Mouse (Mus musculus): Measurements from ENCODE around the gene Lpin2.

Gene Lpin2

GRCm38 (mm10) chr17:71260658-71261057 is 78.3 kb downstream of the Lpin2 start:
- no peak for DNase-seq (ENCODE audit: low read depth, low spot score)

GRCm38 (mm10) chr17:71263136-71263535 is 80.8 kb downstream of the Lpin2 start:
- DNase-seq (ENCODE audit: low read depth, low spot score): no peak

GRCm38 (mm10) chr17:71264739-71265138 is 82.4 kb downstream of the Lpin2 start:
- no peak for DNase-seq (ENCODE audit: low read depth, low spot score)

- no peak for DNase-seq (ENCODE audit: low read depth, low spot score)
Observed at GRCm38 (mm10) chr17:71265336-71266051, 83.1 kb downstream of the Lpin2 start.

- no peak for DNase-seq (ENCODE audit: low read depth, low spot score)
Observed at GRCm38 (mm10) chr17:71267374-71267773, 85.0 kb downstream of the Lpin2 start.

GRCm38 (mm10) chr17:71268152-71268551 is 85.8 kb downstream of the Lpin2 start:
- no peak for DNase-seq (ENCODE audit: low read depth, low spot score)

- no peak for DNase-seq (ENCODE audit: low read depth, low spot score)
Observed at GRCm38 (mm10) chr17:71268599-71268998, 86.2 kb downstream of the Lpin2 start.

- DNase-seq (ENCODE audit: low read depth, low spot score): no peak
Observed at GRCm38 (mm10) chr17:71273901-71274300, 91.5 kb downstream of the Lpin2 start.

- DNase-seq (ENCODE audit: low read depth, low spot score): no peak
Observed at GRCm38 (mm10) chr17:71276771-71277170, 94.4 kb downstream of the Lpin2 start.

- no peak for DNase-seq (ENCODE audit: low read depth, low spot score)
Observed at GRCm38 (mm10) chr17:71277701-71278491, 95.5 kb downstream of the Lpin2 start.

GRCm38 (mm10) chr17:71282716-71283115 is 100.4 kb downstream of the Lpin2 start:
- DNase-seq (ENCODE audit: low read depth, low spot score): no peak

GRCm38 (mm10) chr17:71283237-71283636 is 100.9 kb downstream of the Lpin2 start:
- DNase-seq (ENCODE audit: low read depth, low spot score): no peak

- DNase-seq (ENCODE audit: low read depth, low spot score): no peak
Observed at GRCm38 (mm10) chr17:71284890-71285289, 102.5 kb downstream of the Lpin2 start.

GRCm38 (mm10) chr17:71285929-71286328 is 103.6 kb downstream of the Lpin2 start:
- DNase-seq (ENCODE audit: low read depth, low spot score): no peak

- no peak for DNase-seq (ENCODE audit: low read depth, low spot score)
Observed at GRCm38 (mm10) chr17:71287586-71287985, 105.2 kb downstream of the Lpin2 start.

GRCm38 (mm10) chr17:71288145-71288758 is 105.9 kb downstream of the Lpin2 start:
- no peak for DNase-seq (ENCODE audit: low read depth, low spot score)

GRCm38 (mm10) chr17:71288808-71289548 is 106.6 kb downstream of the Lpin2 start:
- DNase-seq (ENCODE audit: low read depth, low spot score): no peak

GRCm38 (mm10) chr17:71289572-71290176 is 107.3 kb downstream of the Lpin2 start:
- DNase-seq (ENCODE audit: low read depth, low spot score): no peak

GRCm38 (mm10) chr17:71290486-71291410 is 108.4 kb downstream of the Lpin2 start:
- DNase-seq (ENCODE audit: low read depth, low spot score): no peak

- DNase-seq (ENCODE audit: low read depth, low spot score): no peak
Observed at GRCm38 (mm10) chr17:71291897-71292420, 109.6 kb downstream of the Lpin2 start.
